Mouse (Mus musculus) embryonic facial prominence, embryonic 14.5 days (tissue): ENCODE results near the gene Hnrnpr. TPM values are rescaled to one million over a fixed set of nuclear protein-coding genes. Genes with fewer than 3 reads are reported as not detected.

Experiments used
- ATAC-seq: fragments of 200-750 bp; cut with Nextera tagmentation; 2 replicates; pipeline ENCODE4 v1.8.0; 2017; ENCODE audit warnings: low read depth, moderate number of reproducible peaks, moderate TSS enrichment
- DNase-seq: peaks from one replicate; pipeline ENCODE4 v3.0.0-alpha.2; 2015; ENCODE audit warnings: low spot score
- H3K27ac ChIP-seq: fragments of 300-500 bp; sonication (generic); replicated peaks from 2 replicates; pipeline ENCODE4 v1.5.1; 2014; ENCODE audit warnings: low read depth, mild to moderate bottlenecking, low read length, moderate library complexity
- H3K27me3 ChIP-seq: fragments of 300-500 bp; sonication (generic); replicated peaks from 2 replicates; pipeline ENCODE4 v1.6.1; 2014; ENCODE audit warnings: low read length; ENCODE audit not compliant: control insufficient read depth, insufficient read depth
- H3K36me3 ChIP-seq: fragments of 300-500 bp; sonication (generic); 2 replicates; pipeline ENCODE4 v1.6.1; 2014; ENCODE audit warnings: low read length, mixed read lengths; ENCODE audit not compliant: control insufficient read depth, insufficient read depth
- H3K4me1 ChIP-seq: fragments of 300-500 bp; sonication (generic); 2 replicates; pipeline ENCODE4 v1.6.1; 2014; ENCODE audit warnings: antibody characterized with exemption, low read length; ENCODE audit not compliant: control insufficient read depth, insufficient read depth
- H3K4me2 ChIP-seq: fragments of 300-500 bp; sonication (generic); 2 replicates; pipeline ENCODE4 v1.6.1; 2014; ENCODE audit warnings: low read depth, mild to moderate bottlenecking, low read length, moderate library complexity, mixed read lengths
- H3K4me3 ChIP-seq: fragments of 300-500 bp; sonication (generic); 2 replicates; pipeline ENCODE4 v1.5.1; 2014; ENCODE audit warnings: low read depth, mild to moderate bottlenecking, low read length
- H3K9ac ChIP-seq: fragments of 300-500 bp; sonication (generic); 2 replicates; pipeline ENCODE4 v1.6.1; 2014; ENCODE audit warnings: low read depth, mild to moderate bottlenecking, low read length, moderate library complexity, mixed read lengths
- H3K9me3 ChIP-seq: fragments of 300-500 bp; sonication (generic); 2 replicates; pipeline ENCODE4 v1.6.1; 2016; ENCODE audit warnings: low read length; ENCODE audit not compliant: control insufficient read depth
- WGBS: fragments of 180-500 bp; shearing (Covaris S2); extraction: QIAGEN DNeasy Blood & Tissue Kit; methylation state at CpG from one replicate; pipeline ENCODE4 v1.1.7; 2014; 5-methylcytosine and 5-hydroxymethylcytosine counted together
- polyA plus RNA-seq: library from polyadenylated mRNA; unstranded; fragments of >200 nt; fragmentation: Nextera tagmentation; extraction: Ambion mirVana; gene quantifications from 2 replicates; pipeline ENCODE4 v1.2.1, GENCODE M21; 2014

Gene Hnrnpr
- polyA plus RNA-seq, 1 experiment from 2014 or later: 126 TPM

DNA sequence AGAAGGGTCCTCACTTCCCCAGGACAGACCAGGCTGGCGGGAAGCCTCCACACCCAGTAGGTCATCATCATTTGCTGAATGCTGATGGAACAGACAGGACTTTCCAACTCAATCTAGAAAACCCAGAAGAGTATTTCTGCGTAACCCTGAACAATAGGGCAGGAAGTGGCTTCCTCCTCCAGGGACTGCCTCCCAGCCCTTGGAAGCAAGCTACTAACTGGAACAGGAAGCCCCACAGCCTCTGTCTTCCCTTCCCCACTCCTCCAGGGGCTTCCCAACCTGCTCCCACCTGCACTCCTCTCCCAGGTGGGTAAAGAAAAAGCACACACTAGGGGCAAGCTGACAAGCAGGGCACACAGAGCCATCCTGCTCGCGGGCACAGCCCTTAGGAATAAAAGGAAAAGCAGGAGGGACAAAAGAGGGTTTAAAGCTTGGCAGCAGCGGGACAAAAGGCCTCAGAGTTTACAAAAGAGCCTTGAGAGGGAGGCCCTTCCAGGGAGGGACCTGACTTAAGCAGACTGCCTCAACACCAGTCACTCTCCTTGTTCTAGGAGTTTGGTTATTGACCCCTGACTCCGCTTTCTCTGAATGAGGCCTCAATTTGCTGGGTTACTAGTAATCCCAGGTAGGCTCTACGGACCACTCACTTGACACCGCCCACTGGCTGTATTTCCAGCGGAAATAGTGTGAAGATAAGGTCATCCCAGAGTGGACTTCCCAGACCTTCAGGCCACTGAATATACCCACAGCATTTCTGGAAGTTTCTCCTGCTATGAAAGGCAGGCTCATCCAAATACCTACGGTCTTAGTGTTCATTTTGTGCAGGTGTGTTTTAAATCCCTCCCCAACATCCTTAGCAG is 27.9 kb upstream of the Hnrnpr start:
- no peak overlapping the region for H3K4me3 ChIP-seq
- DNase-seq (peak; percentile 62), ATAC-seq (no peak)
- no peak overlapping the region for H3K4me2 ChIP-seq
- peaks cover 36% of the 10 kb centered on the region for H3K4me1 ChIP-seq
- peaks cover 10% of the 10 kb centered on the region for H3K36me3 ChIP-seq
- H3K9ac ChIP-seq: peak overlapping the region; percentile 34; the same call in 1 of the 2 replicates
- H3K9me3 ChIP-seq: no peaks in the 10 kb centered on the region
- H3K27ac ChIP-seq: peak overlapping the region; percentile 93
- H3K27me3 ChIP-seq: no peaks in the 10 kb centered on the region
- WGBS: 35% methylated on average over 10 of the region's 10 CpGs

DNA sequence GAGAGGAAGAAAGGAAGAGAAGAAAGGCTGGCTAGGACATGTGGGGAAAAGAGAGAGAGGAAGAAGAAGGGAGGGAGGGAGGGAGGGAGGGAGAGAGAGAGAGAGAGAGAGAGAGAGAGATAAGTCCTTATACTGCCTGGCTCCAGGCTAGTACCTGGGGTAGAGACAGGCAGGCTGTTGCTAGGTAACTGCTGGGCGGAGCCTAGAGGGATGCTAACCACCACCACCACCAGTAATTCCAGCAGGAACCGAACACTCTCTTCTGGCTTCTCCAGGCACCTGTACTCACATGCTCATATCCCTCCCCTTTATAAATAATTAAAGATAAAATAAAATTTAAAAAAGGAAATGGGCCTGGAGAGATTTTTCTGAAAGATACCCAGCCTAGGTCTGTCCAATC is 27.0 kb upstream of the Hnrnpr start:
- Histone ChIP-seq H3K36me3 (peaks cover 19% of the 10 kb centered on the region), H3K4me2 (peak overlapping the region; percentile 90), H3K9ac (peak overlapping the region; percentile 41; the same call in 1 of the 2 replicates), H3K4me1 (peaks cover 36% of the 10 kb centered on the region), H3K27me3 (0 out of 2 replicates have a peak, but pooled peaks cover under 1% of the 10 kb centered on the region), H3K27ac (peak overlapping the region; percentile 93), H3K9me3 (no peaks in the 10 kb centered on the region; the same call in 1 of the 2 replicates), H3K4me3 (no peak overlapping the region)
- WGBS: 31% methylated on average over 2 of the region's 2 CpGs
- no peak for ATAC-seq
- peak; percentile 44 for DNase-seq

- DNase-seq (peak; percentile 97), ATAC-seq (no peak)
- Histone ChIP-seq H3K27me3 (peaks cover 7% of the 10 kb centered on the region), H3K4me1 (peaks cover 36% of the 10 kb centered on the region), H3K4me2 (peak within 1 kb of the TSS; percentile 90), H3K4me3 (peak within 1 kb of the TSS; percentile 61), H3K9me3 (no peaks in the 10 kb centered on the region; the same call in 1 of the 2 replicates), H3K9ac (peak within 1 kb of the TSS; percentile 70), H3K36me3 (peaks cover 26% of the 10 kb centered on the region), H3K27ac (peak within 1 kb of the TSS; percentile 93)
- 21% methylated on average over 5 of the region's 5 CpGs for WGBS
These were observed 26.3 kb upstream of the Hnrnpr start, which contains the start of gene Zfp46 for GRCm38 (mm10) chr4:136284455-136284854. Gene Zfp46 (plus strand): TSS chr4:136284683.

- Histone ChIP-seq H3K4me1 (peaks cover 36% of the 10 kb centered on the region), H3K4me2 (peak overlapping the region; percentile 90), H3K4me3 (peak overlapping the region; percentile 61), H3K9ac (peak overlapping the region; percentile 70), H3K36me3 (peaks cover 31% of the 10 kb centered on the region), H3K9me3 (no peaks in the 10 kb centered on the region; the same call in 1 of the 2 replicates), H3K27ac (peak overlapping the region; percentile 93), H3K27me3 (peaks cover 10% of the 10 kb centered on the region)
- 20% methylated on average over 6 of the region's 6 CpGs for WGBS
- DNase-seq (no peak), ATAC-seq (0 out of 2 replicates have a peak, but pooled peaks have one; percentile 2)
These were observed 25.9 kb upstream of the Hnrnpr start for GRCm38 (mm10) chr4:136284891-136285290.

DNA sequence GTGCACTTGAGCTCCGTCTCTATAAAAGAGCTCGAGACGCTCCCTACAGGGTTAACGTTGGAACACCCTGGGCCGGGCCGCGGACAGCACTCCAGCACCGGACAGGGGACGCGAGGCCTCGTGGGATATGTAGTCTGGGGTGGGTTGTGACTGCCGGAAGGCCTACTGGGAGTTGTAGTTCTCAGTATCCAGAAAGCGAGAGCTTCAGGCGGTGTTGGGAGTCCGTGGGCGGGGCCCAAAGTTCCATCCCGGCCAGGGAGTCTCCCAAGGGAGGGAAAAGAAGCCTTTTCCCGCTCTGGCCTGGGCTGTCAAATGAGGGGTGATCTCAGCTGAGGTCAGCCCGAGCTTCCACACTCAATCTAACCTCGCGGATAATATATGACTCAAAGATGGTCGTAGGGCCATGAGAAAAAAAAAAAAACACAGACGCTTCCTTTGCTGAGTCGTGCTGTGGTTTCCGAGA is 25.4 kb upstream of the Hnrnpr start:
- H3K4me3 ChIP-seq: peak overlapping the region; percentile 61
- H3K9me3 ChIP-seq: no peaks in the 10 kb centered on the region; the same call in 1 of the 2 replicates
- peak; percentile 99 for DNase-seq
- peaks cover 36% of the 10 kb centered on the region for H3K4me1 ChIP-seq
- peak overlapping the region; percentile 70 for H3K9ac ChIP-seq
- H3K27ac ChIP-seq: peak overlapping the region; percentile 93
- ATAC-seq: peak; percentile 95
- peaks cover 10% of the 10 kb centered on the region for H3K27me3 ChIP-seq
- H3K4me2 ChIP-seq: peak overlapping the region; percentile 90
- under 1% methylated on average over 25 of the region's 25 CpGs for WGBS
- peaks cover 35% of the 10 kb centered on the region for H3K36me3 ChIP-seq

DNA sequence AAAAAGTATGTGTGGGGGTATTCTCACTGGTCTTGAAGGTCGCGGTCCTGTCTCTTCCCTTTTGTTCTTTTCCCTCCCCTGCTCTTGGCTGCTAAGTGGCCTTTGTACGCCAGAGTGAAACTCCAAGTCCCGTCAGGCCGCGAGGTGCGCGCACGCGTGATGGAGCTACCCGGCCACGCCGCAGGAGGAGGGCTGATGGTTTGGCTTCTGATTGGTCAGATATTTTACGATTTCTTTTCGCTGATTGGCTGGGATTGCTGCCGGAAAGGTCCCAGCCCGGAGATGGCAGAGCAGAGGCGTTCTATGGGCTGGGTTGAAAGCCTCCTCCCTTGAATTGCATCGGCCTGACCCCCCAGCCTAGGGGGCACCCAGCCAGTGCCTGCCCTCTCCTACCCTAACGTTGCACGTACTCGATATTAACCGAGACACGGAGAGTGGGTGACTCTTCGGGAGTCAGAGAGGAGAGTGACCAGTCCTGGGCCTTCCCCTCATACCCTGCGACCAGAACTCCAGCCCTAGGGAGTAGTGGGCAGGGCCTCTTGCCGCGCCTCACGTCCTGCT is 24.9 kb upstream of the Hnrnpr start:
- Histone ChIP-seq H3K4me3 (peak overlapping the region; percentile 61), H3K4me2 (peak overlapping the region; percentile 90), H3K27me3 (peaks cover 10% of the 10 kb centered on the region), H3K9me3 (no peaks in the 10 kb centered on the region; the same call in 1 of the 2 replicates), H3K36me3 (peaks cover 41% of the 10 kb centered on the region), H3K9ac (peak overlapping the region; percentile 70), H3K27ac (peak overlapping the region; percentile 93), H3K4me1 (peaks cover 36% of the 10 kb centered on the region)
- ATAC-seq (peak; percentile 90), DNase-seq (peak; percentile 99)
- under 1% methylated on average over 29 of the region's 29 CpGs for WGBS

DNA sequence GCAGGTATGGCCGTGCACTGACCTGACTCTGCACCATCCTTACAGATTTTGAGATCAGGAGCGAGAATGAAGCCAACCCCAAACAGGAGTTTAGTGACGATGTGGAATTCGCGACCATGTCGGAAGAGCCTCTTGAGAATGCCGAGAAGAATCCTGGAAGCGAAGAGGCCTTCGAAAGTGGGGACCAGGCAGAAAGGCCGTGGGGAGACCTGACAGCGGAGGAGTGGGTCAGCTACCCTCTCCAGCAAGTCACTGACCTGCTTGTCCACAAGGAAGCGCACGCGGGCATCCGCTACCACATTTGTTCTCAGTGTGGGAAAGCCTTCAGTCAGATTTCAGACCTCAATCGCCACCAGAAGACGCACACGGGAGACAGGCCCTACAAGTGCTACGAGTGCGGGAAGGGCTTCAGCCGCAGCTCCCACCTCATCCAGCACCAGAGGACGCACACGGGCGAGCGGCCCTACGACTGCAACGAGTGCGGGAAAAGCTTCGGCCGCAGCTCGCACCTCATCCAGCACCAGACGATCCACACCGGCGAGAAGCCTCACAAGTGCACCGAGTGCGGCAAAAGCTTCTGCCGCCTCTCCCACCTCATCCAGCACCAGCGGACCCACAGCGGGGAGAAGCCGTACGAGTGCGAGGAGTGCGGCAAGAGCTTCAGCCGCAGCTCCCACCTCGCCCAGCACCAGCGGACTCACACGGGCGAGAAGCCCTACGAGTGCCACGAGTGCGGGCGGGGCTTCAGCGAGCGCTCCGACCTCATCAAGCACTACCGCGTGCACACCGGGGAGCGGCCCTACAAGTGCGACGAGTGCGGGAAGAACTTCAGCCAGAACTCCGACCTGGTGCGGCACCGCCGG is 20.6 kb upstream of the Hnrnpr start:
- H3K27ac ChIP-seq: no peak overlapping the region
- 51% methylated on average over 59 of the region's 66 CpGs for WGBS
- H3K4me2 ChIP-seq: no peak overlapping the region
- no peaks in the 10 kb centered on the region; the same call in 1 of the 2 replicates for H3K9me3 ChIP-seq
- peaks cover 11% of the 10 kb centered on the region for H3K4me1 ChIP-seq
- no peak overlapping the region for H3K4me3 ChIP-seq
- H3K27me3 ChIP-seq: peaks cover 10% of the 10 kb centered on the region
- DNase-seq (no peak), ATAC-seq (no peak)
- peaks cover 79% of the 10 kb centered on the region for H3K36me3 ChIP-seq
- no peak overlapping the region for H3K9ac ChIP-seq
